Mouse (Mus musculus) thymus, postnatal 10 days (tissue): Measurements from ENCODE around the gene Gm2a.

Source experiments
- DNase-seq, 2 experiments: peaks; one replicate each; pipeline ENCODE4 v3.0.0; 2021; ENCODE audit warnings: low spot score in 2 of 2

Gm2a gene

DNA sequence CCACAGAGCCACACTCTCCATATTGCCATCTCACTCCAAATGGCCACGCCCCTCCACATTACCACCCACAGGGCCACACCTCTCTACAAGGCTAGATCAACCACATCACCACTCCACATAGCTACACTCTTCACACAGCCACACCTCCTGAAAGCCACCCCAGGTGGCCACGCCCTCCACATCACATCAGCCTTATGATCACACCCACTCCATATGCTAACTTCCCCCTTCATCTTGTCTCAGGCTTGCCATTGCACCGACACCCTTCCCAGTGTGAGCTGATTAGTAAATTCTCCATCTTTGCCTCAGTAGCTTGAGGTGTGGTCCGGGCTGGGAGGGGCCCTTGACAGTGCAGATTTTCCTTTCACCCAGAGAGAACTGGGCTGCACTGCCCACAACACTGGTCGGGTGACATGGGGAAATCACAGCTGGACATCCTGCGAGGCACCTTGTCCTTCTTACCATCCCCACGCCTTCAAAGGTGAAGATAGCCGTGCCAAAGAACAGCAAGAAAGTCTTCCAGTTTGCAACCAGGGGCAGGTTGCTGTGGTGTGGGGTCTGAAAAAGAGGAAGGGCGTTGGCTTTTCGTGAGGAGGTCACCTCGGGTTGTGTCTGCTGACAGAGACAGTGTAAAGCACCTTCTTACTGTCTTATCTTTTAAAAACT is 33.3 kb downstream of the Gm2a start:
- peak in 1 of 2 experiments; percentile 15 for DNase-seq

DNA sequence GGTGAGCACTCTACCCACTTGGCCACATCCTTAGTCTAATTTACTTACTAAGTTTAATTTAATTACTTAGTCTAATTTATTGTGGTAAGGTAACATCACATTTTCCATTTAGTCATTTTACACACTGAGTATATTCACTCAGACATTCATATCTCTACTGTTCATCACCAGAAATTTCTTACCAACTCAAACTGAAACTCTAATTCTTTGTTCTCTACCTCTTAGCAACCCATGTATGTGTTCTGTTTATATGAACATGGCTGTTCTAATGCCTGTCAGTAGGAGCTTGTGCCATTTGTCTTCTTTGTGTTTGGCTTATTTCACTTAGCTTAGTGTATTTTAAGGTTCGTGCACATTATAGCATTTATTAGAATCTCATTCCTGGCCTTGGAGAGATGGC is 34.0 kb downstream of the Gm2a start:
- DNase-seq: no peak

DNA sequence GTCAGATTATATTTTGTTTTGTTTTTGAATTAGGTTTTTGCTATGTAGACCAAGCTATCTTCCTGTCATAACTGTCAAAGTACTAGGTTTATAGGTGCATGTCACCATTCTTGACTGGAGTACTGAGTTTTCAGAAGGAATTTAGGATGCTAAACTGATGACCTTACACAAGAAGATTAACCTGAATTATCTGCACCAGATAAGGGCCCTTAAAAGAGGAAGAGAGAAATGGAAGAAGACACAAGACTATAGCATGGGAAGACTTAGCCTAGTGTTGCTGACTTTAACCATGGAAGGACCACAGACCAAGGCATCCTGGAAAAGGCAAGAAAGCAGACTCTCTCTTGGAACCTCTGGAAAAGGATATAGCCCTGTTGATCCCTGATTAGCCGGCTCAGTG is 35.3 kb downstream of the Gm2a start:
- DNase-seq: no peak

DNA sequence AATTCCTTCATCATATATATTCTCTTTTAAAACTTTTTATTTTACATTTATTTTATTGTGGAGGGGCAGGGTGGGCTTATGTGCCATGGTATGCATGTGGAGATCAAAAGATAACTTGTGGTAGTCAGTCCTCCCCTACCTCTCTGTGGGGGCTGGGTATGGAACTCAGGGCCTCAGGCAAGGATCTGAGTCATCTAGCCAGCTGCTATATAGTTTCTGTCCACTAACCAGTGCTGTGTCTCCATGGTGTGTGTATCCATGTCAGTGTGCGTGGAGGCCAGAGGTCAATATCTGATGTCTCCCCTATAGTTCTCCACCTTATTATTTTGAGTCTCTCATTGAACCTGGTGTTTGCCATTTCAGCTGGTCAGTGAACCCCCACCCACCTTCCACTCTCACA is 36.5 kb downstream of the Gm2a start:
- no peak for DNase-seq

DNA sequence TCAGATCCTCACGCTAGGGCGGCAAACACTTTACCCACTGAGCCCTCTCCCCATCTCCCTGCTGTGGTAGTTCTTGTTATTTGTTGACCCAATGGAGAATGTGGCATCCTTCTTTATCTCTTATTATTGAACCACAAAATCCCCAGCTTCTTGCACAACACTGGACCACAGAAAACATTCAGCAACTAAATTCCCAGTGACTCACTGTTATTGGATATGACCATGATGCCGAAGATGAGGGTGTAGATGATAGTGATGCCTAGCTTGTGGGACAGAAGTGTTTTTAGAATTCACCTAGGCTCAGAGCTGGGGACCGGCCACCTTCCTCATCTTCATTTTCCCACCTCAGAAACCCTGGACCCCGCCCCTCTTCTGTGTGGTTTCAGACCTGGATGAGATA is 37.0 kb downstream of the Gm2a start:
- no peak for DNase-seq

DNA sequence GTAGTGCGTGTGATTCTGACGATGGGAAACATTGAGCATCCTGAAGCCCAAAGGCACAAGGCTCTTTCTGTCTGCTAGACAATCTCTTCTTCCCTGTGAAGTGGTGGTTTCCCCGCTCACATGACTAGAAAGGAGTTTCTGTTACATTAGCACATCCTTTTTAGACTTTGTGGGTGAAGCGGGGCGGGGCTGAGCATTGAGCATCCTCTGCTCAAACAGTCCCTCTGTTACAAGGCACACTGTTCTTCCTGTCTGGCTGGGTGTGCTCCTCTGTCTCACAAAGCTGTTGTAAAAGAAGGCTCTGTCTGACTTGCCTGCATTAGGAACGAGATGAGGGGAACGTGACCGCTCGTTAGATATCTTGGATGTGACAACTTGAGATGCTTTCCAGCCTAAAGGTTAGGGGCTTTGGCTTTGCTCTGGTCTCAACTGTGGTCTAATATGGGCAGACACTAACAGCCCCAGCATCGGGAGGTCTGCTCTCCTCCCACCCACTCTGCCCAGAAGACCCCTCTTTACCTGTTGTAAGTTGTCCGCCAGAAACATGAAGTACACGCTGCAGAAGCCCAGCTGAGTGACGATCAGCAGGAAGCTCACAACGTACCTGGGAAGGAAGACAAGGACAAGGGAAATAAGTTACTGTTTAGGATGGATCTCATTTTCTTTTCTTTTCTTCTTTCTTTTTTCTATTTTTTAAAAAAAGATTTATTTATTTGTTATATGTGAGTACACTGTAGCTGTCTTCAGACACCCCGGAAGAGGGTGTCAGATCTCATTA is 39.0 kb downstream of the Gm2a start:
- peak; percentile 78 to 80 for DNase-seq

DNA sequence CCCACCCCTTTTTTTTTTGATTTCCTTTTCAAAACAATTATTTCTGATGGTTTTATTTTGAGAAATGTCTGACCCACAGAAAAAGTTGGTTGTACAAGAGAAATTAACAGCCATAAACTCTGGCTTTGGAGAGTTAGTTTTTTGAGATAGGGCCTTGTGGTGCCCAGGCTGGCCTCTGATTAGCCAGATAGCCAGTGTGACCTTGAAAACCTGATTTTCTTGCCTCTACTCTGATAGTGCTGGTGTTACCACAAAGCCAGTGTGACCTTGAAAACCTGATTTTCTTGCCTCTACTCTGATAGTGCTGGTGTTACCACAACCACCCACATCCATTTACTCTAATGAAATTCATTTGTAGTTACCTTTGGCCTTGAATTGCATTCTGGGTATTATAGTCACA is 39.7 kb downstream of the Gm2a start:
- DNase-seq: no peak

DNA sequence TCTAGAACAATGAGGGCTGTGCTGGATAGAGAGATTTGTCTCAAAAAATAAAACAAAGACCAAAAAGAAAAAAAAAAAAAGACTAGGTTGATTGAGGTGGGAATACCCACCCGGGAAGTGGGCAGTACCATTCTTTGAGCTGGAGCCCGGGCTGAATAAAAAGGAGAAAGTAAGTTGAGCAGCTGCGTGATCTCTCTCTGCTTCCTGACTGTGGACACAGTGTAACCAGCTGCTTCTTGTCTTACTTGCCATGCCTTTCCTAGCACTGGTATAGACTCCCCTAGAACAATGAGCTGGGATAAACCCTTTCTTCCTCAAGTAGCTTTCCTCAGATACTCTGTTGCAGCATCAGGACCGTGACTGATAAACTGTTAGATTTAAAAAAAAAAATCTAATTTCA is 43.6 kb downstream of the Gm2a start:
- DNase-seq: no peak

DNA sequence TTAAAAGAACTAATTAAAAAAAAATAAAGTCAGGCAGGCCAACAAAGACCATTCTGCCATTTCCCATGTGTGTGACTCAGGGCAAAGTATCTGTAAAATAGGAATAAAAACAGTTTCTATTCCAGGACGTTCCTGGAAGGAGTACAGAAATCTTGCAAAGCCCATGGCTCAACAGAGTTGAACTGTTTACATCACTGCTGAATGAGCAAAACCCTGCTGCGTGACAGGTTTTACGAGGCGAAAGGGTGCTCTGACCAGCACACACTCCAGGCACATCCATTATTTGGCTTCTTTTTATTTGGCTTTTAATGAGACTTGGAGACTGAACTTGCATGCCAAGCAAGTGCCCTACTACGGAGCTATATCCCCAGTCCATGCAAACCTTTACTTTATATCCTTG is 46.1 kb downstream of the Gm2a start:
- DNase-seq: no peak

DNA sequence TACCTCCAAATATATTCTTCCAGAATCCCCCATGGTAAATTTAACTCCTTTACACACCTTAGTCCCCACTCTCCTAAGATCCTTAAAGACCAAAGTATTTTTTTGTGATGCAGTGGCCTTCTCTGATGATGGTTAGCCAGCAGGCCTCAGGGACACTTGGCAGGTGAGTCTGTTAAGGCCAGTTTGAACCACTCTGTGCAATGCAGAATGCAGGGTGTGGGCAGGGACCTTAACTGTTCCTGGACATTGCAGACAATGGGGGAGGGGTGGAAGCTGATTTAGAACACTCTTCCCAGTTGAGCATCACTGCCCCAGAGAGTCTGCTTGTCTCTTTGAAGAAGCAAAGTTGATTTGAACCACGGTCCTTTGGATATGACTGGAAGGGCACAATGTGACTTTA is 48.9 kb downstream of the Gm2a start:
- DNase-seq: no peak

DNA sequence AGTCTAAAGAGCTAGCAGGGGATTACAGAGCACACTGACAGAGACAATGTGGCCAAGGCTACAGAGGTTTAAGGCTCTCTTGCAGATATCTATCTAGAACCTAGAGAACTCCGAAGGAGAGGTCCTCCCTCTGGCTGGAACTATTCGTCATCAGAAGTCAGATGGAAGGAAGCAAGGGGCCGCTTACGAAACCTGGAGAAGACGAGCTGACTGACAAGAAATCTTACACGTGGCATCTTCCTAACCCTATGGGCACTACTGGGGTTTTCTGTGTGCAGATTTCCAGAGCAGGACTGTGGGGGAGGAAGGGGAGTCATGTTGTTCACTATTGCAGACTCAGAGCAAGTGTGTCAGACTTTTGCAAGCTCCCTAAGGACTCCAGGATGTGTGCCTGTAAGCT is 49.5 kb downstream of the Gm2a start:
- DNase-seq: no peak

DNA sequence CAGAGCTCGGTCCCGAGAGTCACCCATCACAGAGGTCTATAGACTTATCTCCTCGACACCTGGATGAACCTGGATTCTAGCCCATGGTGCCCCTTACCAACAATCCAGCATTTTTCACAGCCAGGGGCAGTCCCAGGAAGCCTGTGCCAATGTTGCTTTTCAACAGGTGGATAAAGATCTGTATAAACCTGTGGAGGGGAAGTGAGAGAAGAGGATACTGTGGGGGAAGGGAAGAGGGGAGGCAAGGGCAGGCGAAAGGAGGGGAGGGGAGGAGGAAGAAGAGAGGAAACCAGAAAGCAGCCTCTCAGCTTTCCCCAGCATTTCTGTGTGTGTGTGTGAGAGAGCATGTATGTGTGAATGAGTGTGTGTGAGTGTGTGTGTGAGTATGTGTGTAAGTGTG is 50.5 kb downstream of the Gm2a start:
- DNase-seq: no peak

DNA sequence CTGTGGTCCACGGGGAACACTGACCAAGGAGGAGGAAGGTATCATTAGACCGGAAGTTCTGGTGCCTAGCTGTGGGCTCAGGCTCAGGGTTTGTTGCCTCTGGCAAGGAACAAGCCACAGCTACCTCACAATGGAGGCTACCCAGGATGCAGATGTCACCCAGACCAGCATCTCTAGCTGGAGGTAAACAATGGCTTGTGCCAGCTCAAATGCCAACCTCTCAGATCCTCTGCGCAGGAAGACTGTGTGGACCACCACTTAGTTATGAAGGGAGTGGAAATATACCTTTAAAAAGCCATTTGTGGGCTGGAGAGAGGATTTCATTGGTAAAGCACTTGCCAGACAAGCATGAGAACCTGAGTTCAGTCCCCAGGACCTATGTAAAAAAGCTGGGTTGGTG is 53.7 kb downstream of the Gm2a start, which contains the start of gene Slc36a3:
TSS of gene Slc36a3 (minus strand) at position 101 of the 400 bp plus-strand sequence.
- DNase-seq: no peak

DNA sequence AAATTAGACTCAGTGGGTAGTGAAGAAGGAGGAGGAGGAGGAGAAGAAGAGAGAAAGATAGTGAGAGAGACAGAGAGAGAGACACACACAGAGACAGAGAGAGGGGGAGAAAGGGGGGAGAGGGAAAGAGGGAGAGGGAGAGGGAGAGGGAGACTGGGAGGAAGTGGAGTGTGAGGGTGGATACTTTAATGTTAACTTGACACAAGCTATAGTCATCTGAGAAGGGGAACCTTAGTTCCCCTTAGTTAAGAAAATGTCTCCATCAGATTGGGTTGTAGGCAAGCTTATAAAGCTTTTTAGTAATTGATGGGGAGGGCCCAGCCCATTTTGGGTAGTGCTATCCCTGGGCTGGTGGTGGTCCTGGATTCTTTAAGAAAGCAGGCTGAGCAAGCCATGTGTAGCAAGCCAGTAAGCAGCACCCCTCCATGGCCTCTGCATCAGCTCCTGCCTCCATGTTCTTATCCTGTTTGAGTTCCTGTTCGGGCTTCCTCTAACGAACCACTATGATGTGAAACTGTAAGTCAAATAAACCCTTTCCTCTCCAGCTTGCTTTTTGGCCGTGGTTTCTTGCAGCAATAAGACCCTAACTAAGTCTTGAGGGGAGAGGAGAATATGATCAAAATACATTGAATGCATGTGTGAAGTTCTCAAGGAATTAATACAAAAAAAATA is 56.6 kb downstream of the Gm2a start:
- DNase-seq: no peak

DNA sequence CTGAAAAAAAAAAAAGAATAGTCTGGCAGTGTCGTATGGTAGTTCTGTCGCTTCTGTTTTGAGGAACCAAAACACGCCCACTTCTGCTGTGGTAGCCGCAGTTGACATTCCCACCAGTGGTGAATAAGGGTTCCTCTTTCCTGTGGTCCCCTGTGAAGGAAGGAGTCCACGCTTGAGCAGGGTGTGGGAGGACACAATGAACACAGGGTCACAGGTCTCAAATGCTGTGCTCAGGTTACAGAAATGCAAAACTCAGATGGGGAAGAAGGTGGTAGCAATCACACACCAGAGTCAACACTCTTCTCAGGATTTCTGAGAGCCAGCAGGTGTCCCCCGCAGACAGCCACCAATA is 57.1 kb downstream of the Gm2a start:
- DNase-seq: no peak

DNA sequence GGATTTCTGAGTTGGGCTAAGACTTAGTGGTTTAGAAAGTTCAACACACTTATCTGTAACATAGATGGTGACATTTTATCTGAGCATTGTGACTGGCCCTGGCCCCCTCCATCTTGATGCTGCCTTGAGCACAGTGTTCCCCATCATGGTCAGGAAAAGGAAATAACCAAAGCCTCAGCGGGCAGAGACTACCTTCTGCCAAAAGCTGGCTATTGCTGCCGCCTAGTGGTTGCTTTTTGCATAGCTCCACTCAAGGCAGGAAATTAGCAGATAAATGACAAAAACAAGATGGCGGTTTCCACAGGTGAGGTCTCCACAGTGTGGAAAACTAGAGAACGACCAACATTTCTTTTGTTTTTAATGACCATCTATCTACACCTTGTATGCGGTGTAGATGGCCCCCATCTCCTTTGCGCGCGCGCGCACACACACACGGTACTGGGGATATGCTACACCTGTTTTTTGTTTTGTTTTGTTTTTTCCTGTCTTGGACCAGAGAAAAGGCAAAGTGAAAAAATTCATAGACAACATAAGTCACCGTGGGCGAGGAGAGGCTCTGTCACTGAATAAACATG is 61.0 kb downstream of the Gm2a start:
- peak; percentile 80 to 93 for DNase-seq
